Mouse (Mus musculus) CH12.LX (cell line): ENCODE results near the gene Rasa3.
A peak's percentile ranks its signal among the peaks of the same experiment; 100 is the strongest.

Experiments
- CHD1 ChIP-seq: IDR thresholded peaks from 2 replicates; pipeline ENCODE4 v1.6.1; 2012; ENCODE audit warnings: low read depth, low read length, improper control_type of control experiment, inconsistent platforms
- CHD2 ChIP-seq: IDR thresholded peaks from 2 replicates; pipeline ENCODE4 v1.6.1; 2011; ENCODE audit warnings: low read length, improper control_type of control experiment
- CTCF ChIP-seq, 2 experiments: IDR thresholded peaks in 1 of 2; conservative IDR thresholded peaks in 1 of 2; 2 replicates each; pipeline ENCODE4 v1.5.1; 2011 to 2012; ENCODE audit warnings: low read depth in 2 of 2, low read length in 2 of 2, improper control_type of control experiment in 1 of 2, inconsistent platforms in 1 of 2, mild to moderate bottlenecking in 1 of 2, moderate library complexity in 1 of 2
- MAX ChIP-seq: IDR thresholded peaks from 2 replicates; pipeline ENCODE4 v1.6.1; 2011; ENCODE audit warnings: low read length, improper control_type of control experiment
- MEF2A ChIP-seq: IDR thresholded peaks from 2 replicates; pipeline ENCODE4 v1.6.1; 2014; ENCODE audit warnings: low read depth, mild to moderate bottlenecking, inconsistent platforms, low read length, improper control_type of control experiment, borderline replicate concordance
- POLR2A ChIP-seq: IDR thresholded peaks from 2 replicates; pipeline ENCODE4 v1.6.1; 2011; ENCODE audit warnings: low read depth, mild to moderate bottlenecking, improper control_type of control experiment, low read length
- USF1 ChIP-seq: IDR thresholded peaks from 2 replicates; pipeline ENCODE4 v1.6.1; 2014; ENCODE audit warnings: low read depth, mild to moderate bottlenecking, inconsistent platforms, low read length, improper control_type of control experiment
- ZC3H11A ChIP-seq: IDR thresholded peaks from 2 replicates; pipeline ENCODE4 v1.6.1; 2012; ENCODE audit warnings: low read depth, mild to moderate bottlenecking, inconsistent platforms, low read length, improper control_type of control experiment

GRCm38 (mm10) chr8:13673215-13673614 is 4.2 kb downstream of the Rasa3 start:
- TF ChIP-seq POLR2A (no peak), CTCF (conservative IDR thresholded peaks at IDR 0.05 in 1 of 2, IDR thresholded peaks at IDR 0.05 in 1 of 2; ENCODE audit: low read depth in 2 of 2, low read length in 2 of 2) (peak in 1 of 2 experiments; percentile 65; a peak in 2 of 4 replicates), MEF2A (no peak), ZC3H11A (no peak), CHD1 (no peak), MAX (0 out of 2 replicates have a peak, but pooled peaks have one; percentile 1), CHD2 (no peak), USF1 (no peak)
